Mouse (Mus musculus) gastrocnemius, postnatal 36 days (tissue): Measurements from ENCODE around the gene Dennd2a. TPM values are rescaled to one million over a fixed set of nuclear protein-coding genes. Genes with fewer than 3 reads are reported as not detected.

Experiments used
- DNase-seq, 2 experiments: peaks; one replicate each; pipeline ENCODE4 v3.0.0; 2022
- intact Hi-C: fragments of 180-260 bp; cut with DNase I; formaldehyde crosslinking; loops from one replicate; pipeline ENCODE4 v1.15.1; 2025
- total RNA-seq, 2 experiments: library from RNA; stranded (reverse); gene quantifications; 2 replicates each; pipeline ENCODE4 v1.2.3; 2021

Gene Dennd2a
- total RNA-seq, 2 experiments from 2014 or later: 3.0 to 3.2 TPM

DNA sequence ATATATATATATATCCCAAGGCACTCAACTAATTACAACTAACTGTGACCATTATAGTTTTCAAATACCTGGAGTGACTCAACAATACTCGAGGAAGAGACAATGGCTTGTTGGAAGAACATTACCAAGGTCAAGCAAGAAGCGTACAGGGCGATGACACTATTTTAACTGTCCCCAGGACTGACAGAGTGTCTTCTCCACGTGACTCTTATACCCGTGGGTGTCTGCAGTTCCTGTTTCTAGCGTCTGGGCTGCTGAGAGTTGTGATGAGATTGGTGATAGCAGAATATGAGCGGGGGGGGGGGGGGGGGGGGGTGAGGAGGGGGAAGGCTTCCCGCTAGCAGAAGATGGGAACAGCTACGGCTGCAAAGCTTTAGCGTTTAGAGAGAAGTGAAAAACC, 30.9 kb downstream of the Dennd2a start:
- intact Hi-C loops: no loop called here
- no peak for DNase-seq

DNA sequence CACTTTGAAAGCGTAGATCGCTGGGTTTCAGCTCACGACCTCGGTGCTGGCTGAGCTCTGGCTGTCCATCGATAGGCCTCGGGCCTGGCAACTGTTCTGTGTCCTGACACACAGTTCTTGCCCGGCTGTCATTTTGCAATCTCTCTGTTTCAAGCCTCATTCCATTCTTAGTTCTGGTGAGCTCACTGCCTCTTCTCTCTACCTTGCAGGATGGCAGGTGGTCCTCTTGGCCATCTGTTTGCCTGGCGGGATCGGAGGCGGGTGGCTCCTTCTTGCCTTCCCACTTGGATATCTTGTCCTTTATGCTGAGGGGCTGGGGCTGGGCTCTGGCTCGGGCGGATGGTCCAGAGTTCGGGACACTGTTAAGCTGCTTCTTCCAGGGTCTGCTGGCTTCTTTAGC, 34.5 kb downstream of the Dennd2a start:
- intact Hi-C loops: no loop called here
- DNase-seq: no peak

- DNase-seq: no peak
- intact Hi-C loops: no loop called here
Measured at GRCm38 (mm10) chr6:39522425-39522824, 35.2 kb downstream of the Dennd2a start.

GRCm38 (mm10) chr6:39515739-39516131, 41.9 kb downstream of the Dennd2a start:
- DNase-seq: no peak
- intact Hi-C loops: no loop called here

- no peak for DNase-seq
- intact Hi-C loops: no loop called here
Measured at GRCm38 (mm10) chr6:39515040-39515738, 42.5 kb downstream of the Dennd2a start.

GRCm38 (mm10) chr6:39503476-39503875, 54.2 kb downstream of the Dennd2a start:
- intact Hi-C loops: no loop called here
- no peak for DNase-seq

GRCm38 (mm10) chr6:39497165-39497564, 60.5 kb downstream of the Dennd2a start:
- DNase-seq: no peak
- intact Hi-C loops: no loop called here

DNA sequence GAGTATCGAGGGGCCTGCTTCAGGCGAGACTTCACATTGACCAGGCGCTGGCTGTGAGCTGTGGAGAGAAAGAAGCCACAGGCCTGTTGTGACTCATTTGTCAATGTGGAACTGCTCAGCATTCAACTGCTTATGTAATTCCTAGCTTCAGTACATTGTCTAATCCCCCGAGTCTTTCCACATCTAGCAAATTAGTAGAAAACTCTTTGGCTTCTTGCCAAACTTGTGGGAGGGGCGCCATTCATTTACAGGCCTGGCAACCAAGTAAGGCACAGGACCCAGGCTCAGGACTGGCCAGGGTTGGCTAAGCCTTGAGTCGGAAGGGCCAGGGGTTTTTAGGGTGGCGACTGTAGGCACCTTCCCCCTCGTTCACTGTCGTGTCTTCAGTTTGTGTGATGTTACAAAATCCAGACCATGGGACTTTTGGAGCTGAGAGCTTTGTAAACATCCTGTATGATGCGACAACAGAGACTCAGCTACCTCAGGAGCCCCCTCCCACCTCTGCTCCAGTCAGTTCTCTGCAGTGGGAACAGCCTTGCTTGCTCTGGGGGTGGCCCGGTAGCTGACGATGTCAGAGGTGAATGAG, 64.4 kb downstream of the Dennd2a start:
- peak; percentile 44 to 48 for DNase-seq
- intact Hi-C loops: no loop called here

DNA sequence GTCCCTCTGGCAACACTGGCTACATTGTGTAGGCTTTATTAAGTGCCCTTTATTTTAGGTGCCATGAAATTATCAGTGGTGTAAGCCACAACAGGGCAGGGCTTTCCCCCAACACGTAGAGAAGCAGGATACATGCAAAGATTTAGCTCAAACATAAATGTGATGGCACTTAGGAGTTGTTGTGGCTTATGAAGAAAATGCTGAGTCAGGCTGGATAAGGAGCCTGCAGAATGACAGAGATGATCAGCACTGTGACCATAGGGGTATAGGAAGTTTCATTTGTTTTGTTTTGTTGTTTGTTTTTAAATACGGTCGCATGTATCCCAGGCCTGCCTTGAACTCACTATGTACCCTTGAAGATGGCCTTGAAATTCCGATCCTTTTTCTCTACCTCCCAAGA, 65.5 kb downstream of the Dennd2a start:
- intact Hi-C loops: no loop called here

GRCm38 (mm10) chr6:39491203-39491602, 66.5 kb downstream of the Dennd2a start:
- intact Hi-C loops: no loop called here
- DNase-seq: no peak

More for the DNA sequence above, 65.5 kb downstream of the Dennd2a start:
- DNase-seq: no peak

- no peak for DNase-seq
- intact Hi-C loops: no loop called here
Measured at GRCm38 (mm10) chr6:39488292-39488691, 69.4 kb downstream of the Dennd2a start.

GRCm38 (mm10) chr6:39483656-39484055, 74.0 kb downstream of the Dennd2a start:
- intact Hi-C loops: no loop called here
- DNase-seq: no peak

DNA sequence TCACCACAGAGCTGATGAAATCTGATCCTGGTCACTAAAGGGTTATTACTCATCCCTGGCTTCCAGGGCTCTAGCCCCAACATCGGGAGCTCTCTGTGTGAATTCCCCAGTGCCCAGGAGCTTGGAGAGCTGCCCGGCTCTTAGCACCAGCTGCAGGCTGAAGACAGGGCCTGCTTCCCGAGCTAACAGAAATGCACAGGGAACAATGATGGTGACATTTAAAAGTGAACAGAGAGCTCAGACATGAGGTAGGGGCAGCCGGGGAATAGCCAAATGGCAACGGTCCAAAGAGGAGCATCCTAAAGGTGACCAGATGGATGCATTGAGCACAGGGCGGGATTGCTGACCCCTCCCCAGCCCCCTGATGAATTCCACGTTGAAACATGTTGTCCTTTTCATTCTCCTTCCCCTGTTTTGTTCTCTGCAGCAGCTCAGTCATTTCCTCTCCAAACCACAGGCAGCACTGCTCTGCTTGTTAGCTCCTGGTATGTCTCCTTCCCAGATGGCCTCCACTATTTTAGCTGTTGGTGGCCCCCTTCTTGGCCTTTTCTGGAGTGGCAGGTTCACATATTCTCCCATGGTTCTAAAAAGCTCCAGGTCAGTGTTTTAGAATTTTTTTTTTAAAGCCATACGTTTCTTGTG, 79.0 kb downstream of the Dennd2a start:
- intact Hi-C loops: no loop called here
- peak; percentile 76 to 78 for DNase-seq

GRCm38 (mm10) chr6:39476617-39477016, 81.0 kb downstream of the Dennd2a start:
- DNase-seq: no peak
- intact Hi-C loops: no loop called here

DNA sequence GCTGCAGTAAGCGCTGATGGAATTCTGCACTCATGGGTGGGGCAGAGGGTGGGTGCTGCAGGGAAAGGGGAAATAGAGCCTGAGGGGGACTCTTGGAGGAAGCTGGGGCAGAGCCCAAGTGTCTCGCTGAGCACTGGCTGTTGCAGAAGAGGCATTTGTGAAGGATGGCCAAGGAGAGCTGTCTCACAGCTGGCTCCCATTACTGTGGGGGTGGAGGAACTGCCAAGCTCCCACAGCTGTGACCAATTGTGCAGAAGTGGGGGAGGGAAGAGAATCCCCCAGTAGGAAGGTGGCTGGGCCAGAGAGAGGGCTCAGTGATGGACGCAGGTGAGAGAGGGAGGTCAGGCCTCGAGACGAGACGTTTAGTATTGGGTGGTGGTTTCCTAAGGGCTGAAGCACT, 83.2 kb downstream of the Dennd2a start:
- peak; percentile 44 to 46 for DNase-seq
- intact Hi-C loops: no loop called here

DNA sequence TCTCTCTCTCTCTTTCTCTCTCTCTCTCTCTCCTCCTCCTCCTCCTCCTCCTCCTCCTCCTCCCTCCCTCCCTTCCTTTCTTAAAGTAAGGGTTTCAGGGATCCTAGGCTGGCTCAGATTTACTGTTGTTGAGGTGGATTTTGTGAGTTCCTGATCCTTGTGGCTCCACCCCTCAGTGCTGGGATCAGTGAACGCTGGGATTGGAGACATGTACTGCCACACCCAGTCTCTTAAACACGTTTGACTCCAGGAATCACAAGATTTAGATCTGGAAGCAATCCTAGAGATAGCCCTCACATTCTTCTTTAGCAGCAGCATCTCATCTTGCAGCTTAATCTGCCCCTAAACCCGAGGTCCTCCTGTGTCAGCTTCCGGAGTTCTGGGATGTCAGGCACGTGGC, 84.8 kb downstream of the Dennd2a start:
- intact Hi-C loops: no loop called here
- no peak for DNase-seq

DNA sequence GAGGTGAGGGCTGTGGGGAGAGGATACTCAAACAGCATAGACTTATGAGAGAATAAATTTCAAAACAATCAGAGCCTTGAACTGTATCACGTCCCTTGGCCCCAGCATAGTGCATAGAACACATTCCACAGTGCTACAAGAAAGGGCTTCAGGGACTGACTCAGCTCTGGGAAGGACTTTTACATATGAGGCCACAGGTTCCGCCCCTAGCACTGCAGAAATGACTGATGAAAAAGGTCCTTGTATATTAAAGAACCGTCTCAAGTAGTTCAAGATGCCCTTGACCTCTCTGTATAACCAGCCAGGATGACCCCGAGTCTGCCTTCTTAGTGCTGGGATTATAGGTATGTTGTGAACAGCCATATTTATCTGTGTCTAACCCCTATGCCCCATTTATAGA, 85.4 kb downstream of the Dennd2a start:
- intact Hi-C loops: no loop called here
- DNase-seq: no peak

GRCm38 (mm10) chr6:39470076-39470475, 87.6 kb downstream of the Dennd2a start:
- no peak for DNase-seq
- intact Hi-C loops: no loop called here

GRCm38 (mm10) chr6:39469427-39469826, 88.2 kb downstream of the Dennd2a start:
- intact Hi-C loops: no loop called here

GRCm38 (mm10) chr6:39462621-39463538, 94.8 kb downstream of the Dennd2a start:
- intact Hi-C loops: loop anchor here (1.0 kb wide), 1 partner anchor 99 kb away; no protein-coding TSS in a partner anchor
- DNase-seq: peak; percentile 66 to 73

More at GRCm38 (mm10) chr6:39469427-39469826, 88.2 kb downstream of the Dennd2a start:
- no peak for DNase-seq

- intact Hi-C loops: no loop called here
Measured at GRCm38 (mm10) chr6:39460040-39460439, 97.6 kb downstream of the Dennd2a start.

More at GRCm38 (mm10) chr6:39460040-39460439, 97.6 kb downstream of the Dennd2a start:
- no peak for DNase-seq
